Mouse (Mus musculus): ENCODE measurements at regions not wholly inside any gene's neighbourhood (a gene's known extent, or its start where the extent isn't known, plus 50 kb on each side); places are given as distances from the start of the nearest gene placed in this dataset.

DNA sequence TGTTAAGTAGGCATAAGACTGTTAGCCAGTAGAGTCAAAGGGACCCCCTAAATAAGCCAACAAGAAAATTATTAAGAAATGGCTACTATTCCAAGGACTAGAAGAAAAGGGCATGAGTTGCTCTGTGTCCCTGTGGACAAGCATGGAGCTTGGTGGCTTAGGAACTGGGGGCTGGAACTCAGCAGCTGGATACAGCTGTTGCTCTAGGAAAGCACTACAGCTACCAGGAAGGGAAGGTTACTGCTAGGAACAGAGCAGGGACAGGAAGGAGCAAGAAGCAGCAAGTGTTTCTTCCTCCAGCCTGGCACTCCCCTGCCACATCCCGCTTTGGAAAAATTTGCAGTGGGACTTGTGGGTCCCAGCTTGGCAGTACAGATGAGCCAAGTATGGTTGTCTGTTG is 95.0 kb upstream of the Stc2 start:
- 87% methylated on average over 1 of the region's 1 CpGs for WGBS
- H3K9me3 ChIP-seq (replicated peaks), result no peaks in the 10 kb centered on the region
- no peak overlapping the region for H3K27ac ChIP-seq
- H3K4me2 ChIP-seq, result no peak overlapping the region
- no peak overlapping the region for H3K4me3 ChIP-seq (replicated peaks)
- H3K27me3 ChIP-seq, result no peaks in the 10 kb centered on the region
- ATAC-seq (replicated peaks; ENCODE audit: low FRiP score), result no peak
- no peaks in the 10 kb centered on the region for H3K36me3 ChIP-seq
- H3K4me1 ChIP-seq, result no peaks in the 10 kb centered on the region
- no peak overlapping the region for H3K9ac ChIP-seq

DNA sequence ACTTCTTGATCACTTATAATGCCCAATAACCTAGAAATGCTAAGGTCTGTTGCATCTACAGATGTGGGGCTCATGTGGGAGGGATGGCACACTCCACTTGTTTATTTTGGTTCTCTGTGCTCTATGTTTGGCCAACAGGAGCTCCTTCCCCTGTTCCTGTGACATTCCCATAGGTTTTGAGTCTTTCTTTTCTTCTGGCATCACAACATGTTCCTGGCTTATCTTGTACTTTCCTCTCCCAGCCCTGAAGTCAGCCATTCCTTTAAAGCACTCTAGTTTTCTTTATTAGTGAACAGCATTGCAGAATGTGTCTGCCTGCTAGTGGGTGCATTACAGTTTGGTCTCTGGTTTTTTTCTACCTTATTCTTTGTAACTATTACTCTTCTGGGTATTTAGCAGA is 92.6 kb upstream of the Stc2 start:
- no peak overlapping the region for H3K4me3 ChIP-seq (replicated peaks)
- H3K9me3 ChIP-seq (replicated peaks), result no peaks in the 10 kb centered on the region
- H3K4me2 ChIP-seq, result no peak overlapping the region
- ATAC-seq (replicated peaks; ENCODE audit: low FRiP score), result no peak
- no peaks in the 10 kb centered on the region for H3K36me3 ChIP-seq
- no peaks in the 10 kb centered on the region for H3K27me3 ChIP-seq
- H3K4me1 ChIP-seq, result no peaks in the 10 kb centered on the region
- H3K27ac ChIP-seq, result no peak overlapping the region
- H3K9ac ChIP-seq, result no peak overlapping the region

DNA sequence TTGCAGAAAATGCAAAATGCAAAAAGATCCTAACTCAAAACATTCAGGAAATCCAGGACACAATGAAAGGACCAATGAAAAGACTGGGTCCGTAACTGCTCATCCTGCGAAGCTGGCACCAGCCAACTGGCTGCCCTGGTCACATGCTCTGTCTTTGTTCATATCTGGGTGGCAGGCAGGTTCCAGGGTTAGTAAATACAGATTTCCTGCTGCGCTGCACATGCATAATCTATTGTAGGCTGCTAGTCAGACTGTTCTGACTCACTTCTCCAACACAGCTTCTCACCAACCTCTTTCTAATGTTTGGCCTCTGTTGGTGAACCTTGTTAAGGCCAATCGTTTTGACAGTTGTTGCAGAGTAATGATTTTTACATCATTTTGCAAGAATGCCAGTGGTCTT is 92.0 kb upstream of the Stc2 start:
- H3K27me3 ChIP-seq, result no peaks in the 10 kb centered on the region
- H3K4me3 ChIP-seq (replicated peaks), result no peak overlapping the region
- WGBS, result 86% methylated on average over 4 of the region's 4 CpGs
- H3K4me2 ChIP-seq, result no peak overlapping the region
- no peaks in the 10 kb centered on the region for H3K4me1 ChIP-seq
- no peaks in the 10 kb centered on the region for H3K9me3 ChIP-seq (replicated peaks)
- H3K27ac ChIP-seq, result no peak overlapping the region
- H3K36me3 ChIP-seq, result no peaks in the 10 kb centered on the region
- no peak overlapping the region for H3K9ac ChIP-seq
- no peak for ATAC-seq (replicated peaks; ENCODE audit: low FRiP score)

DNA sequence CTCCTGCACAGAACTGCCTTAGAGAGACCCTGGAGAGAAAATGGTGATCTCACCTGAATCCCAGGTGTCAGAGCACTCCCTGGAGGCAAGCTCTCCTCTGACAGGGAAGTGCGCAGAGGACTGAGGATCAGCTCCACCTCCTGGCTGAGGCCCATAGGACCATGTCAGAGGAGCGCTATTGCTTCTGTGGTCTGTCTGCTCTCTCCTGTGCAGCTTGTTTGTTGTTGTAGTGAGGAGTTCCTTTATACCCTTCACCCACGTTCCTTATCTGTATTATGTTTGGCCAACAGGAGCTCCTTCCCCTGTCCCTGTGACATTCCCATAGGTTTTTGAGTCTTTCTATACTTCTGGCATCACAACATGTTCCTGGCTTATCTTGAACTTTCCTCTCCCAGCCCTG is 91.5 kb upstream of the Stc2 start:
- Histone ChIP-seq H3K4me1 (no peaks in the 10 kb centered on the region), H3K4me3 (replicated peaks) (no peak overlapping the region), H3K9me3 (replicated peaks) (no peaks in the 10 kb centered on the region), H3K36me3 (no peaks in the 10 kb centered on the region), H3K27me3 (no peaks in the 10 kb centered on the region), H3K4me2 (no peak overlapping the region), H3K27ac (no peak overlapping the region), H3K9ac (no peak overlapping the region)
- no peak for ATAC-seq (replicated peaks; ENCODE audit: low FRiP score)
- 64% methylated on average over 3 of the region's 3 CpGs for WGBS

DNA sequence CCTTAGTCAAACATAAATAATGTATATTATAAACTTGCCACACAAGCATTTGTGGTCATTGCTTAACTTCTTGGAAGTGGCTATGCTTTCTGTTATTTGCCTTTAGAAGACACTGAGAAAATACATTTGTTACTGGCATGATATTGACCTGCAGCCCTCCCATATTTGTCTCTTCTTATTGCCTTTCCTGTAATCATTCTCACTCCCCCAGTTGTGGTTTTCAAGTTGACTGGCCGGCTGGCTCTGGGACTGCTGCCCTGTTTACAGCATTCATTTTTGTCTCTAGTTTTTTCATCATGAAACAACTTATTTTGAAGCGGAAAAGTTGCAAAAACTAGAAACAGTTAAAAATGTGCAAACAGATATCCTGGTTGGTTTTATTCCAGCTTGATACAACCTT is 57.5 kb upstream of the Stc2 start:
- no peaks in the 10 kb centered on the region for H3K36me3 ChIP-seq
- no peak overlapping the region for H3K9ac ChIP-seq
- H3K4me1 ChIP-seq, result no peaks in the 10 kb centered on the region
- no peaks in the 10 kb centered on the region for H3K9me3 ChIP-seq (replicated peaks)
- WGBS, result 76% methylated on average over 2 of the region's 2 CpGs
- no peaks in the 10 kb centered on the region for H3K27me3 ChIP-seq
- no peak overlapping the region for H3K4me3 ChIP-seq (replicated peaks)
- H3K27ac ChIP-seq, result no peak overlapping the region
- H3K4me2 ChIP-seq, result no peak overlapping the region
- ATAC-seq (replicated peaks; ENCODE audit: low FRiP score), result no peak
